Comparison of ENCODE assay signal across 8 mouse cellular contexts in the genomic region with DNA sequence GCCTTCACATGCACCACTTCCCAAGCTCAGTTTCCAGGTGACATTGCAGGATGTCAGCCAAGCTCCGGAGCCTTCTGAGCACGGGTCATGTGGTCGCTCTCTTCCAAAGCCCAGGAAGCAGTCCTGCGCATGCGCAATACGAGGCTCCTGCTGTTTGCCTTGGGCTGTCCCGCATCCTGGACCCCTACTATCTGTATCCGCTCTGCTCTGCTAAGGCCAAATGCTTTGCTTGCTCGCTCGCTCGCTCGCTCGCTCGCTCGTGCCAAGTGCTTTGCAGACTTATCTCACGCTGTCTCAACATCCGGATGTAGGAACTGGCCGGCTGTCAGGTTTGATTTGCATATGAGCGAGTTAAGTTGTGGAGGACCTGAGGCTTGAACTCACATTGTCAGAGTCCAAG. TPM values are rescaled to one million over a fixed set of nuclear protein-coding genes. Genes with fewer than 3 reads are reported as not detected.
DNase-seq lines count a peak whose midpoint lies in the region; ATAC-seq lines count a peak whose summit lies in the region.

No protein-coding gene starts in this region.

- intact Hi-C loops in gastrocnemius, postnatal 36 days (cut with DNase I): no loop called here

- no peak overlapping the region for H3K4me2 ChIP-seq in kidney, embryonic 14.5 days (replicated peaks; ENCODE audit: low read depth, low read length)
- peak overlapping the region; percentile 35 for H3K4me2 ChIP-seq in heart, embryonic 11.5 days

- no peak for ATAC-seq in kidney, embryonic 14.5 days (ENCODE audit: low FRiP score, low TSS enrichment)
- peak; percentile 55; the same call in 1 of the 2 replicates for ATAC-seq in heart, embryonic 11.5 days (replicated peaks; ENCODE audit: insufficient number of reproducible peaks, low FRiP score, low TSS enrichment)

- H3K27me3 ChIP-seq in kidney, embryonic 14.5 days (ENCODE audit: control insufficient read depth, insufficient read depth, low read length): no peaks in the 10 kb centered on the region
- no peaks in the 10 kb centered on the region for H3K27me3 ChIP-seq in heart, embryonic 11.5 days (ENCODE audit: control insufficient read depth, insufficient read depth, low read length)

- peak; percentile 48 for DNase-seq in kidney, postnatal 10 days
- peak; percentile 92 for DNase-seq in R1 (ENCODE audit: low read depth, low spot score)
- peak; percentile 50 to 73 for DNase-seq in lung, postnatal 4 days
- no peak for DNase-seq in urinary bladder, adult 2 months (ENCODE audit: low spot score)
- no peak for DNase-seq in layer of hippocampus, postnatal 14 days (ENCODE audit: low spot score in 2 of 2)
- DNase-seq in gastrocnemius, postnatal 36 days: no peak

- no peak overlapping the region for H3K27ac ChIP-seq in kidney, embryonic 14.5 days (ENCODE audit: low read depth, low read length)
- no peak overlapping the region for H3K27ac ChIP-seq in heart, embryonic 11.5 days (ENCODE audit: low read depth, low read length)

- no peaks in the 10 kb centered on the region for H3K4me1 ChIP-seq in kidney, embryonic 14.5 days (ENCODE audit: control insufficient read depth, insufficient read depth, low read length)
- no peaks in the 10 kb centered on the region; the same call in 1 of the 2 replicates for H3K4me1 ChIP-seq in heart, embryonic 11.5 days (ENCODE audit: control insufficient read depth, insufficient read depth, low read length)

- H3K9me3 ChIP-seq in kidney, embryonic 14.5 days (ENCODE audit: control insufficient read depth, low read length): 0 out of 2 replicates have a peak, but pooled peaks cover 2% of the 10 kb centered on the region
- 0 out of 2 replicates have a peak, but pooled peaks cover 5% of the 10 kb centered on the region for H3K9me3 ChIP-seq in heart, embryonic 11.5 days (replicated peaks; ENCODE audit: control insufficient read depth, low read length)

- H3K4me3 ChIP-seq in kidney, embryonic 14.5 days (ENCODE audit: low read length): no peak overlapping the region
- no peak overlapping the region for H3K4me3 ChIP-seq in heart, embryonic 11.5 days (ENCODE audit: low read depth, low read length)

- 76% methylated on average over 19 of the region's 19 CpGs for WGBS in kidney, embryonic 14.5 days
- WGBS in heart, embryonic 11.5 days (ENCODE audit: insufficient replicate concordance): 47% methylated on average over 19 of the region's 19 CpGs

- H3K36me3 ChIP-seq in kidney, embryonic 14.5 days (ENCODE audit: control insufficient read depth, insufficient read depth, low read length): no peaks in the 10 kb centered on the region
- H3K36me3 ChIP-seq in heart, embryonic 11.5 days (ENCODE audit: control insufficient read depth, insufficient read depth, low read length): no peaks in the 10 kb centered on the region

- no peak overlapping the region for H3K9ac ChIP-seq in kidney, embryonic 14.5 days (ENCODE audit: low read depth, low read length)
- 0 out of 2 replicates have a peak overlapping the region, but pooled peaks have one; percentile 28 for H3K9ac ChIP-seq in heart, embryonic 11.5 days (ENCODE audit: low read depth, low read length)

RNA-seq across cellular contexts. Expression of gene Iffo2, which starts 25.6 kb away (rescaled TPM):
- polyA plus RNA-seq in kidney, embryonic 14.5 days (2014; fragmentation: Nextera tagmentation; extraction: Ambion mirVana): 7.1 and 9.4 TPM in 2 replicates
- polyA plus RNA-seq in heart, embryonic 11.5 days (2014; fragmentation: Nextera tagmentation; extraction: Ambion mirVana): 2.2 and 2.7 TPM in 2 replicates
- polyA plus RNA-seq in urinary bladder, adult 2 months (2012; rRNA removed): 7.7 and 9.8 TPM in 2 replicates
- 10 to 100 TPM; 17.5 to 17.8 TPM for total RNA-seq in layer of hippocampus, postnatal 14 days (2021)
- 1 to 10 TPM; 2.0 to 2.1 TPM for total RNA-seq in gastrocnemius, postnatal 36 days (2021)

RNA-seq across cellular contexts. Expression of gene Gm21969, which starts 47.0 kb away (rescaled TPM):
- not detected in 2 replicates for polyA plus RNA-seq in kidney, embryonic 14.5 days (2014; fragmentation: Nextera tagmentation; extraction: Ambion mirVana)
- not detected in 2 replicates for polyA plus RNA-seq in heart, embryonic 11.5 days (2014; fragmentation: Nextera tagmentation; extraction: Ambion mirVana)
- 0.04 TPM in 1 of 2 replicates, not detected in the other for polyA plus RNA-seq in urinary bladder, adult 2 months (2012; rRNA removed)
- not detected for total RNA-seq in layer of hippocampus, postnatal 14 days (2021)
- not detected for total RNA-seq in gastrocnemius, postnatal 36 days (2021)

Comparison
In these comparisons a context has a peak if more than half of its experiments do, and no peak if none do; other contexts are left out.
1. DNase-seq: peak in kidney, postnatal 10 days (single experiment), R1 (single experiment) and lung, postnatal 4 days (2 of 2); none in urinary bladder, adult 2 months (single experiment), layer of hippocampus, postnatal 14 days (0 of 2) and gastrocnemius, postnatal 36 days (0 of 2).